Mouse (Mus musculus): ENCODE data around the gene Olfr477. TPM values are rescaled to one million over a fixed set of nuclear protein-coding genes. Genes with fewer than 3 reads are reported as not detected.
"Not testable (repeated sequence)": the region's sequence is repeated elsewhere in the genome, so short reads cannot be mapped to it uniquely, and the experiment has no call there.

Olfr477 gene
- total RNA-seq (2021), result not detected
- long read RNA-seq, experiment 1, result 0 reads
- long read RNA-seq, experiment 2, result 0 reads

- no peak for DNase-seq (ENCODE audit: low spot score in 2 of 2)
Observed at GRCm38 (mm10) chr7:107986393-107986792, at the start of gene Olfr477. Gene Olfr477 (plus strand): TSS chr7:107986693.

GRCm38 (mm10) chr7:107952539-107952938 lies 34.0 kb upstream of the Olfr477 start:
- DNase-seq (ENCODE audit: low spot score in 2 of 2), result not testable (repeated sequence)

- DNase-seq (ENCODE audit: low spot score in 2 of 2), result no peak
Observed at GRCm38 (mm10) chr7:107954343-107954742, 32.1 kb upstream of the Olfr477 start, which contains the start of gene Olfr474. Gene Olfr474 (plus strand): TSS chr7:107954643.

GRCm38 (mm10) chr7:107964503-107964902 lies 22.0 kb upstream of the Olfr477 start, which contains the start of gene Olfr476:
Gene Olfr476 (plus strand): TSS chr7:107964803.
- DNase-seq (ENCODE audit: low spot score in 2 of 2), result no peak

GRCm38 (mm10) chr7:108014256-108014655 lies 27.8 kb downstream of the Olfr477 start:
- DNase-seq (ENCODE audit: low spot score in 2 of 2), result not testable (repeated sequence)

GRCm38 (mm10) chr7:108033889-108034288 lies 47.4 kb downstream of the Olfr477 start, which contains the start of gene Olfr478:
Gene Olfr478 (minus strand): TSS chr7:108033989.
- no peak for DNase-seq (ENCODE audit: low spot score in 2 of 2)

Other genes with a start within 250 kb of the Olfr477 start
- gene Cyb5r2, start 228.7 kb upstream of the Olfr477 start, total RNA-seq (2021), result under 1 TPM in 1 of 2 experiments, not detected in 1; 0.25 TPM
- gene Ovch2, start 185.5 kb upstream of the Olfr477 start, total RNA-seq (2021), result not detected
- gene Olfr467, start 174.4 kb upstream of the Olfr477 start, total RNA-seq (2021), result not detected
- gene Olfr469, start 161.2 kb upstream of the Olfr477 start, total RNA-seq (2021), result not detected
- gene Olfr470, start 139.2 kb upstream of the Olfr477 start, total RNA-seq (2021), result not detected
- gene Olfr472, start 88.8 kb upstream of the Olfr477 start, total RNA-seq (2021), result not detected
- not detected for gene Olfr473, start 56.2 kb upstream of the Olfr477 start, total RNA-seq (2021)
- not detected for gene Olfr474, start 32.0 kb upstream of the Olfr477 start, total RNA-seq (2021)
- gene Olfr476, start 21.9 kb upstream of the Olfr477 start, total RNA-seq (2021), result not detected
- not detected for gene Olfr478, start 47.3 kb downstream of the Olfr477 start, total RNA-seq (2021)
- not detected for gene Olfr479, start 64.0 kb downstream of the Olfr477 start, total RNA-seq (2021)
- not detected for gene Olfr480, start 80.7 kb downstream of the Olfr477 start, total RNA-seq (2021)
- not detected for gene Olfr481, start 93.2 kb downstream of the Olfr477 start, total RNA-seq (2021)
- gene Olfr482, start 110.9 kb downstream of the Olfr477 start, total RNA-seq (2021), result under 1 TPM; 0.62 to 0.74 TPM
- gene Olfr483, start 114.2 kb downstream of the Olfr477 start, total RNA-seq (2021), result not detected
- not detected for gene Olfr484, start 140.8 kb downstream of the Olfr477 start, total RNA-seq (2021)
- not detected for gene Olfr485, start 173.2 kb downstream of the Olfr477 start, total RNA-seq (2021)
- gene Olfr486, start 186.0 kb downstream of the Olfr477 start, total RNA-seq (2021), result not detected
- not detected for gene Olfr487, start 227.9 kb downstream of the Olfr477 start, total RNA-seq (2021)

Data from gastrocnemius, postnatal 4 days (tissue).